Mouse (Mus musculus) midbrain, embryonic 10.5 days (tissue): ENCODE data around the gene Mup18. TPM values are rescaled to one million over a fixed set of nuclear protein-coding genes. Genes with fewer than 3 reads are reported as not detected.
"Not testable (repeated sequence)": the region's sequence is repeated elsewhere in the genome, so short reads cannot be mapped to it uniquely, and the experiment has no call there.

Source experiments
- DNase-seq: peaks from one replicate; pipeline ENCODE4 v3.0.0-alpha.2; 2017; ENCODE audit warnings: low spot score
- H3K27ac ChIP-seq: fragments of 300-500 bp; sonication (generic); replicated peaks from 2 replicates; pipeline ENCODE4 v1.5.1; 2016; ENCODE audit warnings: mild to moderate bottlenecking
- H3K27me3 ChIP-seq: fragments of 300-500 bp; sonication (generic); 2 replicates; pipeline ENCODE4 v1.6.1; 2016; ENCODE audit warnings: low read depth, mild to moderate bottlenecking; ENCODE audit not compliant: poor library complexity, severe bottlenecking
- H3K36me3 ChIP-seq: fragments of 300-500 bp; sonication (generic); 2 replicates; pipeline ENCODE4 v1.6.1; 2016; ENCODE audit warnings: mild to moderate bottlenecking, moderate library complexity
- H3K4me1 ChIP-seq: fragments of 300-500 bp; sonication (generic); 2 replicates; pipeline ENCODE4 v1.6.1; 2016
- H3K4me3 ChIP-seq: fragments of 300-500 bp; sonication (generic); 2 replicates; pipeline ENCODE4 v1.5.1; 2016; ENCODE audit warnings: mild to moderate bottlenecking, moderate library complexity
- H3K9me3 ChIP-seq: fragments of 300-500 bp; sonication (generic); replicated peaks from 2 replicates; pipeline ENCODE4 v1.6.1; 2016; ENCODE audit warnings: mild to moderate bottlenecking
- WGBS: fragments of 180-500 bp; shearing (Covaris S2); methylation state at CpG from one replicate; pipeline ENCODE4 v1.1.7; 2016; 5-methylcytosine and 5-hydroxymethylcytosine counted together
- polyA plus RNA-seq: library from polyadenylated mRNA; unstranded; fragments of >200 nt; fragmentation: Nextera tagmentation; extraction: Ambion mirVana; gene quantifications from 2 replicates; pipeline ENCODE4 v1.2.1, GENCODE M21; 2016

The Mup18 gene
- not detected in 2 replicates for polyA plus RNA-seq

DNA sequence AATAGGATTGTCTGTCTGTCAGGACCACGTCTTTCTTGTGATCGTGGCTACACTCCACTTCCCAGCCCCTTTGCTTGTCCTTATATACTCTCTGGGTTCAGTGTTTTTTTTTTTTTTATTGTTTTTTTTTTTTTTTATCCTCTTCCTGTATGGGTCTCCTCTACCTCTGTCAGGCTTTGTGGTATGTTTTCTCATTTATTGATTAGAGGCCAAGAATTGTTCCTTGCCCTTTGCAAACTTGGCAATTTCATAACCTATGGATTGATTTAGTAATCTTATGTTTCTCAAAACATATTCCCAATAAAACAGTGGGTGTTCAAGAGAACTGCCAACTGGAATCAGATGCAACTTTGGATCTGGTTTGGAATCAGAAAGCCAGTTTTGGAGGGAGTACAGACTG is at the start of gene Mup18:
Gene Mup18, minus strand, starts transcription at position 101 of the 400 bp plus-strand sequence.
- WGBS: 83% methylated on average over 2 of the region's 2 CpGs
- H3K36me3 ChIP-seq, H3K27me3 ChIP-seq: not testable (repeated sequence)

GRCm38 (mm10) chr4:61714296-61714695 is 40.4 kb upstream of the Mup18 start:
- not testable (repeated sequence) for H3K27ac ChIP-seq

More for the DNA sequence above, at the start of gene Mup18:
- not testable (repeated sequence) for H3K4me1 ChIP-seq, H3K9me3 ChIP-seq, H3K4me3 ChIP-seq, H3K27ac ChIP-seq, DNase-seq

More at GRCm38 (mm10) chr4:61714296-61714695, 40.4 kb upstream of the Mup18 start:
- not testable (repeated sequence) for DNase-seq, H3K9me3 ChIP-seq, H3K4me3 ChIP-seq, H3K4me1 ChIP-seq, H3K27me3 ChIP-seq, H3K36me3 ChIP-seq
- WGBS: 81% methylated on average over 6 of the region's 6 CpGs

Other genes with a start within 250 kb of the Mup18 start
- not detected in 2 replicates for gene Mup15, start 234.4 kb downstream of the Mup18 start, polyA plus RNA-seq
- not detected in 2 replicates for gene Mup16, start 154.6 kb downstream of the Mup18 start, polyA plus RNA-seq
- not detected in 2 replicates for gene Mup17, start 78.3 kb downstream of the Mup18 start, polyA plus RNA-seq
- not detected in 2 replicates for gene Mup19, start 108.1 kb upstream of the Mup18 start, polyA plus RNA-seq
- not detected in 2 replicates for gene Mup5, start 161.1 kb upstream of the Mup18 start, polyA plus RNA-seq